ENCODE assay signal across 8 mouse cellular contexts in genomic region chr13:75931073-75931472, GRCm38 (mm10). TPM values are rescaled to one million over a fixed set of nuclear protein-coding genes. Genes with fewer than 3 reads are reported as not detected.
DNase-seq lines count a peak whose midpoint lies in the region; ATAC-seq lines count a peak whose summit lies in the region.

No protein-coding gene starts in this region.

- no peak overlapping the region for H3K4me3 ChIP-seq in heart, embryonic 11.5 days (ENCODE audit: low read depth, low read length)
- no peak overlapping the region for H3K4me3 ChIP-seq in kidney, embryonic 15.5 days (replicated peaks)
- H3K4me3 ChIP-seq in limb, embryonic 12.5 days (replicated peaks) = no peak overlapping the region
- H3K4me3 ChIP-seq in neural tube, embryonic 12.5 days = no peak overlapping the region

- H3K9ac ChIP-seq in heart, embryonic 11.5 days (ENCODE audit: low read depth, low read length) = no peak overlapping the region
- no peak overlapping the region for H3K9ac ChIP-seq in kidney, embryonic 15.5 days
- no peak overlapping the region for H3K9ac ChIP-seq in limb, embryonic 12.5 days (replicated peaks)
- no peak overlapping the region for H3K9ac ChIP-seq in neural tube, embryonic 12.5 days

- H3K36me3 ChIP-seq in heart, embryonic 11.5 days (ENCODE audit: control insufficient read depth, insufficient read depth, low read length) = peaks cover 3% of the 10 kb centered on the region; the same call in 1 of the 2 replicates
- H3K36me3 ChIP-seq in kidney, embryonic 15.5 days = peaks cover 34% of the 10 kb centered on the region
- H3K36me3 ChIP-seq in limb, embryonic 12.5 days = peaks cover 59% of the 10 kb centered on the region
- H3K36me3 ChIP-seq in neural tube, embryonic 12.5 days = peaks cover 15% of the 10 kb centered on the region

- WGBS in heart, embryonic 11.5 days (ENCODE audit: insufficient replicate concordance) = 25% methylated on average over 5 of the region's 5 CpGs
- 6% methylated on average over 5 of the region's 5 CpGs for WGBS in kidney, embryonic 15.5 days
- WGBS in limb, embryonic 12.5 days = 25% methylated on average over 5 of the region's 5 CpGs
- WGBS in neural tube, embryonic 12.5 days = 21% methylated on average over 5 of the region's 5 CpGs

- peak; percentile 17 for DNase-seq in adrenal gland, postnatal 25 days
- DNase-seq in adrenal gland, adult 2 months = no peak
- peak; percentile 25 for DNase-seq in embryo, embryonic 9.5 days (ENCODE audit: extremely low spot score)
- no peak for DNase-seq in spleen, postnatal 36 days (ENCODE audit: low spot score in 2 of 2)

- H3K27me3 ChIP-seq in heart, embryonic 11.5 days (ENCODE audit: control insufficient read depth, insufficient read depth, low read length) = no peaks in the 10 kb centered on the region
- H3K27me3 ChIP-seq in kidney, embryonic 15.5 days = no peaks in the 10 kb centered on the region
- H3K27me3 ChIP-seq in limb, embryonic 12.5 days = no peaks in the 10 kb centered on the region
- H3K27me3 ChIP-seq in neural tube, embryonic 12.5 days (replicated peaks) = no peaks in the 10 kb centered on the region

- no peaks in the 10 kb centered on the region for H3K4me1 ChIP-seq in heart, embryonic 11.5 days (ENCODE audit: control insufficient read depth, insufficient read depth, low read length)
- H3K4me1 ChIP-seq in kidney, embryonic 15.5 days = peaks cover 18% of the 10 kb centered on the region
- H3K4me1 ChIP-seq in limb, embryonic 12.5 days (replicated peaks) = peaks cover 15% of the 10 kb centered on the region
- H3K4me1 ChIP-seq in neural tube, embryonic 12.5 days = peaks cover 4% of the 10 kb centered on the region; the same call in 1 of the 2 replicates

- H3K27ac ChIP-seq in heart, embryonic 11.5 days (ENCODE audit: low read depth, low read length) = no peak overlapping the region
- H3K27ac ChIP-seq in kidney, embryonic 15.5 days = peak overlapping the region; percentile 76
- no peak overlapping the region for H3K27ac ChIP-seq in limb, embryonic 12.5 days
- no peak overlapping the region for H3K27ac ChIP-seq in neural tube, embryonic 12.5 days

- no peaks in the 10 kb centered on the region for H3K9me3 ChIP-seq in heart, embryonic 11.5 days (replicated peaks; ENCODE audit: control insufficient read depth, low read length)
- H3K9me3 ChIP-seq in kidney, embryonic 15.5 days (replicated peaks) = no peaks in the 10 kb centered on the region
- no peaks in the 10 kb centered on the region for H3K9me3 ChIP-seq in limb, embryonic 12.5 days
- H3K9me3 ChIP-seq in neural tube, embryonic 12.5 days = no peaks in the 10 kb centered on the region

- peak; percentile 87 for ATAC-seq in heart, embryonic 11.5 days (replicated peaks; ENCODE audit: insufficient number of reproducible peaks, low FRiP score, low TSS enrichment)
- peak; percentile 96 for ATAC-seq in kidney, embryonic 15.5 days (replicated peaks; ENCODE audit: low FRiP score)
- ATAC-seq in limb, embryonic 12.5 days (ENCODE audit: insufficient number of reproducible peaks, insufficient read depth, low FRiP score, low TSS enrichment, low read depth) = peak; percentile 81; the same call in 1 of the 2 replicates
- peak; percentile 95 for ATAC-seq in neural tube, embryonic 12.5 days (ENCODE audit: low FRiP score, low read depth)

- H3K4me2 ChIP-seq in heart, embryonic 11.5 days = no peak overlapping the region
- no peak overlapping the region for H3K4me2 ChIP-seq in kidney, embryonic 15.5 days
- no peak overlapping the region for H3K4me2 ChIP-seq in limb, embryonic 12.5 days
- no peak overlapping the region for H3K4me2 ChIP-seq in neural tube, embryonic 12.5 days (replicated peaks)

RNA-seq across cellular contexts. Expression of gene Rhobtb3, which starts 12.7 kb away (rescaled TPM):
- total RNA-seq in adrenal gland, postnatal 25 days (2021) = 7.7 and 9.3 TPM in 2 replicates
- 10 to 100 TPM in 1 of 2 experiments, 1 to 10 TPM in 1; 3.6 to 11.8 TPM for total RNA-seq in adrenal gland, adult 2 months (2021)
- 5.8 and 8.8 TPM in 2 replicates for polyA plus RNA-seq in adrenal gland, adult 2 months (2012; rRNA removed)
- 27.4 and 29.3 TPM in 2 replicates for polyA plus RNA-seq in heart, embryonic 11.5 days (2014; fragmentation: Nextera tagmentation; extraction: Ambion mirVana)
- polyA plus RNA-seq in kidney, embryonic 15.5 days (2015; fragmentation: Nextera tagmentation; extraction: Ambion mirVana) = 37.5 and 40.9 TPM in 2 replicates
- polyA plus RNA-seq in limb, embryonic 12.5 days (2016; fragmentation: Nextera tagmentation; extraction: Ambion mirVana) = 80.1 and 80.9 TPM in 2 replicates
- 45.0 and 45.9 TPM in 2 replicates for polyA plus RNA-seq in neural tube, embryonic 12.5 days (2016; fragmentation: Nextera tagmentation; extraction: Ambion mirVana)

RNA-seq across cellular contexts. Expression of gene Spata9, which starts 35.9 kb away (rescaled TPM):
- total RNA-seq in adrenal gland, postnatal 25 days (2021) = not detected in 2 replicates
- total RNA-seq in adrenal gland, adult 2 months (2021) = not detected
- polyA plus RNA-seq in adrenal gland, adult 2 months (2012; rRNA removed) = not detected in 2 replicates
- 0.20 and 0.28 TPM in 2 replicates for polyA plus RNA-seq in heart, embryonic 11.5 days (2014; fragmentation: Nextera tagmentation; extraction: Ambion mirVana)
- 0.84 and 0.87 TPM in 2 replicates for polyA plus RNA-seq in kidney, embryonic 15.5 days (2015; fragmentation: Nextera tagmentation; extraction: Ambion mirVana)
- 0.47 and 0.85 TPM in 2 replicates for polyA plus RNA-seq in limb, embryonic 12.5 days (2016; fragmentation: Nextera tagmentation; extraction: Ambion mirVana)
- 0.75 and 1.2 TPM in 2 replicates for polyA plus RNA-seq in neural tube, embryonic 12.5 days (2016; fragmentation: Nextera tagmentation; extraction: Ambion mirVana)

Comparison
In these comparisons a context has a peak if more than half of its experiments do, and no peak if none do; other contexts are left out.
1. DNase-seq: peak in adrenal gland, postnatal 25 days (single experiment) and embryo, embryonic 9.5 days (single experiment); none in adrenal gland, adult 2 months (single experiment) and spleen, postnatal 36 days (0 of 2).
2. Peak in every context shown above with its lines, with median percentiles within 50 percentile points of each other: ATAC-seq.